Mouse (Mus musculus) midbrain, embryonic 14.5 days (tissue): Measurements from ENCODE around the gene Ntrk2. TPM values are rescaled to one million over a fixed set of nuclear protein-coding genes. Genes with fewer than 3 reads are reported as not detected.
A peak's percentile ranks its signal among the peaks of the same experiment; 100 is the strongest.

Experiments
- ATAC-seq: fragments of 200-750 bp; cut with Nextera tagmentation; 2 replicates; pipeline ENCODE4 v1.8.0; 2017; ENCODE audit warnings: moderate number of reproducible peaks, moderate library complexity; ENCODE audit not compliant: low FRiP score, low TSS enrichment
- DNase-seq: peaks from one replicate; pipeline ENCODE4 v3.0.0-alpha.2; 2015
- H3K27ac ChIP-seq: fragments of 300-500 bp; sonication (generic); replicated peaks from 2 replicates; pipeline ENCODE4 v1.5.1; 2014; ENCODE audit warnings: mild to moderate bottlenecking, low read depth, low read length, moderate library complexity
- H3K27me3 ChIP-seq: fragments of 300-500 bp; sonication (generic); 2 replicates; pipeline ENCODE4 v1.6.1; 2014; ENCODE audit warnings: low read length, control low read depth, mixed read lengths; ENCODE audit not compliant: control insufficient read depth, insufficient read depth
- H3K36me3 ChIP-seq: fragments of 300-500 bp; sonication (generic); 2 replicates; pipeline ENCODE4 v1.6.1; 2014; ENCODE audit warnings: low read length, control low read depth; ENCODE audit not compliant: control insufficient read depth, insufficient read depth
- H3K4me1 ChIP-seq: fragments of 300-500 bp; sonication (generic); 2 replicates; pipeline ENCODE4 v1.6.1; 2014; ENCODE audit warnings: mild to moderate bottlenecking, antibody characterized with exemption, low read length, control low read depth; ENCODE audit not compliant: control insufficient read depth, insufficient read depth
- H3K4me2 ChIP-seq: fragments of 300-500 bp; sonication (generic); 2 replicates; pipeline ENCODE4 v1.6.1; 2014; ENCODE audit warnings: mild to moderate bottlenecking, low read length, moderate library complexity
- H3K4me3 ChIP-seq: fragments of 300-500 bp; sonication (generic); replicated peaks from 2 replicates; pipeline ENCODE4 v1.5.1; 2014; ENCODE audit warnings: low read depth, low read length
- H3K9ac ChIP-seq: fragments of 300-500 bp; sonication (generic); replicated peaks from 2 replicates; pipeline ENCODE4 v1.6.1; 2014; ENCODE audit warnings: mild to moderate bottlenecking, low read length, moderate library complexity
- H3K9me3 ChIP-seq: fragments of 300-500 bp; sonication (generic); 2 replicates; pipeline ENCODE4 v1.6.1; 2016; ENCODE audit warnings: low read length, control low read depth, mixed read lengths; ENCODE audit not compliant: control insufficient read depth
- WGBS: fragments of 180-500 bp; shearing (Covaris S2); extraction: QIAGEN DNeasy Blood & Tissue Kit; methylation state at CpG from one replicate; pipeline ENCODE4 v1.1.7; 2014; 5-methylcytosine and 5-hydroxymethylcytosine counted together
- polyA plus RNA-seq: library from polyadenylated mRNA; unstranded; fragments of >200 nt; fragmentation: Nextera tagmentation; extraction: Ambion mirVana; gene quantifications from 2 replicates; pipeline ENCODE4 v1.2.1, GENCODE M21; 2014

The Ntrk2 gene
- polyA plus RNA-seq, 1 experiment from 2014 or later = 96.7 TPM

- ATAC-seq = no peak
- no peaks in the 10 kb centered on the region for H3K9me3 ChIP-seq
- DNase-seq = no peak
- no peak overlapping the region for H3K9ac ChIP-seq
- H3K27ac ChIP-seq = no peak overlapping the region
- 67% methylated on average over 1 of the region's 1 CpGs for WGBS
- peaks cover 16% of the 10 kb centered on the region for H3K4me1 ChIP-seq
- no peak overlapping the region for H3K4me2 ChIP-seq
- no peak overlapping the region for H3K4me3 ChIP-seq
- H3K27me3 ChIP-seq = no peaks in the 10 kb centered on the region
- no peaks in the 10 kb centered on the region for H3K36me3 ChIP-seq
Observed at GRCm38 (mm10) chr13:59015360-59015759, 209.0 kb downstream of the Ntrk2 start.

DNA sequence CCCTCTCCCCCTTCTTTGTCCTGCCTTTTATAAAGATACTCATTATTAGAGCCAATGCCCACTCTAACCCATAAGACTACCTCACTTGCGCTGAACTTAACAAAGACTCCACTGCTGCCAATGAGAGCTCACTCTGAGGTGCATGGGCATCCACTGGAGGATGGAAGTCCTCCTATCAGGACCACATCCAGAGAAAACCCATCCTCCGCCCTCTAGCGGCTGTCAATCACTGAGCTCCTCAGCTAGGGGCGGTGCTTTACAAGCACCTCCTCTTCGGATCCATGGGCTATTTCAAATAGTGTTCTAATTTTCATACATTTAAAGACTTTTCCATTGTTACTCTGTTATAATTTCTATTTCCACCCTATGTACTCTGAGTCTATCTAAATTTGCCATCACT is 210.8 kb downstream of the Ntrk2 start:
- H3K4me3 ChIP-seq = no peak overlapping the region
- H3K4me2 ChIP-seq = no peak overlapping the region
- H3K27me3 ChIP-seq = no peaks in the 10 kb centered on the region
- H3K27ac ChIP-seq = no peak overlapping the region
- no peak overlapping the region for H3K9ac ChIP-seq
- H3K4me1 ChIP-seq = no peaks in the 10 kb centered on the region; the same call in 1 of the 2 replicates
- H3K9me3 ChIP-seq = no peaks in the 10 kb centered on the region
- WGBS = 62% methylated on average over 5 of the region's 5 CpGs
- no peak for ATAC-seq
- DNase-seq = no peak
- H3K36me3 ChIP-seq = no peaks in the 10 kb centered on the region

DNA sequence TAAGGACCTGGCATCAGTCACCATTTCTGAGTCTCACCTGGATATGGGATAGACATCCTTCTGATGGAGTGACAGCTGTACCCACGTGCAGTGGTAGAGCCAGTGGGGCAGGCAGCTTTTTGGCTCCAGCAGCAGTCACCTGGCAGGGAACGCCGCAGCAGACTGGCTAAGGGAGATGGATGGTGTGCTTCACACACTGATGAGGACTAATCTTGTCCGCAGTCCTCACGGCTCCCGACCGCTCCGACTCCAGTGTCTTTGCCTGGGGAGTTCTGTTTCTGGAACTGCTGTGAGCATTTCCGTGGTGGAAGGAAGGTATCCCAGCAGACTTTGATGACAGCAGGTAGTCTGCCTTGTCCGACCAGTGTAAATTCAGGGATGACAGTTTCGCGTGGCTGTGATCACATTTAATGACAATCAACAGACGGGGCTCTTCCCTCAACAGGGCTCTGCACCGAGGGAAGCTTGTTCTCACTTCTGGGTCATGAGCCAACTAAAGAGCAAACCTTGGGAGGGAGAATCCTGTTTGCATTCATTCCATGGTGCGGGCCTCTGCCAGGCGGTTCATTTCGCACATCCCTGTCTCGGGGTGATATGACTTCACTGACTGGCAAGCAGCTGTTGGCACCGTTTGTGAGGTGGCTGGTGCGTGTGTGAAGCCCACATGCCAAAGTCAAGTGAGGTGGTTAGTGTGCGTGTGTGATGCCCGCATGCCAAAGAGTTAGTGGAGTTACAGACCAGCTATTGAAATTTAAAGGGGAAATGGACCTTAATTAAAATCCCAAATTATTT is 216.1 kb downstream of the Ntrk2 start:
- DNase-seq = no peak
- Histone ChIP-seq H3K27me3 (no peaks in the 10 kb centered on the region), H3K4me1 (no peaks in the 10 kb centered on the region), H3K36me3 (no peaks in the 10 kb centered on the region), H3K4me2 (no peak overlapping the region), H3K27ac (no peak overlapping the region), H3K9me3 (no peaks in the 10 kb centered on the region), H3K4me3 (no peak overlapping the region), H3K9ac (no peak overlapping the region)
- ATAC-seq = no peak
- 87% methylated on average over 22 of the region's 22 CpGs for WGBS

GRCm38 (mm10) chr13:59025653-59026052 is 219.3 kb downstream of the Ntrk2 start:
- Histone ChIP-seq H3K4me1 (no peaks in the 10 kb centered on the region), H3K9ac (no peak overlapping the region), H3K4me3 (no peak overlapping the region), H3K9me3 (no peaks in the 10 kb centered on the region), H3K4me2 (no peak overlapping the region), H3K27ac (no peak overlapping the region), H3K36me3 (no peaks in the 10 kb centered on the region), H3K27me3 (no peaks in the 10 kb centered on the region)
- ATAC-seq (no peak), DNase-seq (no peak)
- whole genome bisulfite sequencing = 84% methylated on average over 8 of the region's 8 CpGs

DNA sequence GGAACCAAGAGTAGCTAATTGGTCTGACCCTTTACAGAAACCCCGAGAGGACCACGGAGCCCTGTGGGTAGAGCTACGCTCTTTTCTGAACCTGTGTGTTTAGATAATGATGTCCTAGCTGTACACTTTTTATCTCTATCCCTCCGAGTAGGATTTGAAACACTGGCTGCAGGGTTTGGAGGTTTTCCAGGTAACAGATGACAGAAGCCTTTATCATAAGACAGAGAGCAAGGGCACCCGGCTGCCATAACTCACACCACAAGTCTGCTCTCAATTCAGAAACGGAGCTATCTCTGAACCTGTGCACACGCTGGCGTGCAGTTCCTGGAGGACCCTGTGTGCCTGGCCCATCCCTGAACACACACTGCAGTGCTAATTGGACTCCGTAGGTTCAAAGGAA is 221.1 kb downstream of the Ntrk2 start:
- H3K4me1 ChIP-seq = no peaks in the 10 kb centered on the region
- DNase-seq (no peak), ATAC-seq (no peak)
- 76% methylated on average over 9 of the region's 9 CpGs for WGBS
- H3K27me3 ChIP-seq = no peaks in the 10 kb centered on the region
- H3K4me3 ChIP-seq = no peak overlapping the region
- H3K27ac ChIP-seq = no peak overlapping the region
- H3K36me3 ChIP-seq = no peaks in the 10 kb centered on the region
- no peak overlapping the region for H3K4me2 ChIP-seq
- H3K9me3 ChIP-seq = no peaks in the 10 kb centered on the region
- H3K9ac ChIP-seq = no peak overlapping the region

- WGBS = 98% methylated on average over 4 of the region's 4 CpGs
- Histone ChIP-seq H3K4me1 (no peaks in the 10 kb centered on the region), H3K4me3 (no peak overlapping the region), H3K4me2 (no peak overlapping the region), H3K27ac (no peak overlapping the region), H3K9ac (no peak overlapping the region), H3K9me3 (no peaks in the 10 kb centered on the region), H3K27me3 (no peaks in the 10 kb centered on the region), H3K36me3 (no peaks in the 10 kb centered on the region)
- no peak for ATAC-seq
- no peak for DNase-seq
Observed at GRCm38 (mm10) chr13:59028546-59028945, 222.2 kb downstream of the Ntrk2 start.

DNA sequence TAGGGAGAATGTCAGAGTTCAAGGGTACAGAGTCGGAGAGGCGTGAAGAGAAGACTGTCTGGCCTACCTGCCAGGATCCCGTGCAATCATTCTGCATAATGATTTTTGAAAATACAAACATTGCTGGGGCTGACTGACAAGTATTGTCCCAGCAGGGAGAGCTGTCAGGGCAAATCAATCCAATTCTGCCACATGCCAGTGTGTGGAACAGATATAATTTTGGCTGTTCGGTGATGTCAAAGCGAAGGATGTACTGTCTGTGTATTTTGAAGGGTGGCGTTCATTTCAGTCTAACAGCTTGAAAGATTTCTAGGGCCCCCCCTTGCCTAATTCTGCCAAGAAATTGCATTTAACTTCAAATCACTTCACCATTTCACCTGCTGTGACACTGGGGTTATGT is 224.2 kb downstream of the Ntrk2 start:
- 71% methylated on average over 6 of the region's 6 CpGs for WGBS

DNA sequence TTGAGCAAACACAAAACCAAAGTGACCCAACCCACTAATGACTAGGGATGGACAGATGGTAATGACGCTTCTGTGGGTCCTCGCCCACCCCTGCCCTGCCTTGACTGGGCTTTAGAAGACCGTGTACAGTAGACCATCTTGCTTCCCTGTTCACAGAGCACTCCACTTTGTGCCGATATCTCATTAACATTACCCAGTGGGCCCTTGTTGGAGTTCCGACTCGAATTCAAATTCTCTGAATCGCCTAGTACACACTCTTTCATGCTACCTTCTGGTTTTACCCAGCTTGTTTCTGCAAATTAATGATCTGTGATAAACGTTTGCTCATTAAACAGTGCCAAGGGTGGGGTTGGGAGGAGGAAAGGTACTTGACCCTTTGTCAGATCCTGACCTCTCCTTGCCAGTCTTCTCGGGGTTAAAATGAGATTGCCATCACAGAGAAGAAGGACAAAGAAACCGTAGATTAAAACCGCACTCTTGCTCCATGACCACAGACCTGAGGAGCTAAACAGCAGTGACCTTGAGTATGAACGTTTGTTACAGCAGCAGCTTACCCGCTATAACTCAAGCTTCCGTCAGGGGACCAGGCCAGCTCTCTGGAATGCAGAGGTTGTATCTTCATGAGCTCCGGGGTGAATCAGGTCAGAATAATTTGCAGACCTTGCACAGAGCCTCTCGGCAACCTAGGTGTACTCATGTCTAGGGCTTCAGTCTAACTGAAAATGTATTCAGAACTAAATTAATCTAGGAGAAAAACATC is 234.0 kb downstream of the Ntrk2 start:
- Histone ChIP-seq H3K4me2 (peak overlapping the region; percentile 51), H3K4me3 (0 out of 2 replicates have a peak overlapping the region, but pooled peaks have one; percentile 8), H3K9me3 (no peaks in the 10 kb centered on the region), H3K27ac (peak overlapping the region; percentile 96), H3K4me1 (peaks cover 36% of the 10 kb centered on the region), H3K36me3 (no peaks in the 10 kb centered on the region), H3K27me3 (no peaks in the 10 kb centered on the region), H3K9ac (peak overlapping the region; percentile 38; the same call in 1 of the 2 replicates)
- ATAC-seq = peak; percentile 62
- WGBS = 31% methylated on average over 16 of the region's 16 CpGs
- DNase-seq = peak; percentile 65

More for the DNA sequence above, 224.2 kb downstream of the Ntrk2 start:
- Histone ChIP-seq H3K36me3 (no peaks in the 10 kb centered on the region), H3K27me3 (no peaks in the 10 kb centered on the region), H3K4me1 (no peaks in the 10 kb centered on the region), H3K4me2 (no peak overlapping the region), H3K9ac (no peak overlapping the region; the same call in 1 of the 2 replicates), H3K4me3 (no peak overlapping the region), H3K27ac (peak overlapping the region; percentile 68), H3K9me3 (no peaks in the 10 kb centered on the region)
- no peak for ATAC-seq
- no peak for DNase-seq
